Mouse (Mus musculus) heart, adult 2 months (tissue): Measurements from ENCODE around the gene Ppp1r14a. TPM values are rescaled to one million over a fixed set of nuclear protein-coding genes. Genes with fewer than 3 reads are reported as not detected.

Source experiments
- DNase-seq, 2 experiments: peaks; one replicate each; pipeline ENCODE4 v3.0.0; 2021
- H3K27ac ChIP-seq: fragments of 200-600 bp; 2 replicates; pipeline ENCODE4 v1.8.1; 2022
- H3K27me3 ChIP-seq: fragments of 200-500 bp; 2 replicates; pipeline ENCODE4 v1.6.1; 2012; ENCODE audit warnings: mild to moderate bottlenecking, low read length, inconsistent platforms, mixed read lengths; ENCODE audit not compliant: control insufficient read depth, insufficient read depth
- H3K36me3 ChIP-seq: fragments of 200-500 bp; 2 replicates; pipeline ENCODE4 v1.6.1; 2012; ENCODE audit warnings: low read length, inconsistent platforms; ENCODE audit not compliant: control insufficient read depth, insufficient read depth
- H3K4me1 ChIP-seq: fragments of 200-500 bp; 2 replicates; pipeline ENCODE4 v1.6.1; 2011; ENCODE audit warnings: low read length; ENCODE audit not compliant: control insufficient read depth, insufficient read depth
- H3K4me3 ChIP-seq: fragments of 200-600 bp; 2 replicates; pipeline ENCODE4 v1.8.1; 2022
- H3K79me2 ChIP-seq: fragments of 200-500 bp; replicated peaks from 2 replicates; pipeline ENCODE4 v1.6.1; 2012; ENCODE audit warnings: mild to moderate bottlenecking, inconsistent platforms, low read length, moderate library complexity, mixed read lengths; ENCODE audit not compliant: control insufficient read depth, insufficient read depth
- H3K9ac ChIP-seq: fragments of 200-500 bp; 2 replicates; pipeline ENCODE4 v1.6.1; 2012; ENCODE audit warnings: low read depth, mild to moderate bottlenecking, control low read depth, inconsistent platforms, low read length, mixed read lengths
- CTCF ChIP-seq: fragments of 200-600 bp; IDR thresholded peaks from 2 replicates; pipeline ENCODE4 v1.8.1; 2022; ENCODE audit warnings: antibody characterized with exemption, mild to moderate bottlenecking, moderate library complexity
- EP300 ChIP-seq: fragments of 200-500 bp; IDR thresholded peaks from 2 replicates; pipeline ENCODE4 v1.6.1; 2011; ENCODE audit warnings: low read depth, low read length, control low read depth; ENCODE audit not compliant: insufficient read depth
- POLR2A ChIP-seq: fragments of 200-500 bp; IDR thresholded peaks from 2 replicates; pipeline ENCODE4 v1.6.1; 2011; ENCODE audit warnings: mild to moderate bottlenecking, low read depth, low read length, control low read depth; ENCODE audit not compliant: insufficient read depth
- WGBS: fragments of 180-500 bp; shearing (Covaris S2); methylation state at CpG from one replicate; pipeline ENCODE4 v1.1.7; 2018; 5-methylcytosine and 5-hydroxymethylcytosine counted together
- intact Hi-C: fragments of 180-260 bp; cut with DNase I; formaldehyde crosslinking; loops from one replicate; pipeline ENCODE4 v1.15.1; 2025
- polyA plus RNA-seq: library from polyadenylated mRNA; depleted of rRNA; stranded (reverse); fragments of >200 nt; gene quantifications from 2 replicates; pipeline ENCODE4 v1.2.3, GENCODE M21; 2012
- total RNA-seq, 2 experiments: library from RNA; stranded (reverse); gene quantifications; 2 replicates each; pipeline ENCODE4 v1.2.3; 2021

Gene Ppp1r14a
- total and polyA plus RNA-seq, 3 experiments = 8.7 to 18.4 (median 10.3) TPM

GRCm38 (mm10) chr7:29307350-29308104 is 18.4 kb downstream of the Ppp1r14a start:
- Histone ChIP-seq H3K4me1 (peaks cover 1% of the 10 kb centered on the region), H3K27ac (no peak overlapping the region), H3K79me2 (no peaks in the 10 kb centered on the region), H3K36me3 (no peaks in the 10 kb centered on the region), H3K9ac (peak overlapping the region; percentile 17; the same call in 1 of the 2 replicates), H3K27me3 (peaks cover 12% of the 10 kb centered on the region), H3K4me3 (peak overlapping the region; percentile 48)
- DNase-seq = peak; percentile 90 to 92
- TF ChIP-seq EP300 (no peak), CTCF (no peak), POLR2A (no peak)
- intact Hi-C loops = loop anchor here (5.0 kb wide), 1 partner anchor 215 kb away; no protein-coding TSS in a partner anchor
- WGBS = 3% methylated on average over 42 of the region's 42 CpGs

- Histone ChIP-seq H3K27ac (no peak overlapping the region), H3K9ac (peak overlapping the region; percentile 72), H3K27me3 (peaks cover 8% of the 10 kb centered on the region), H3K4me1 (peaks cover 1% of the 10 kb centered on the region), H3K4me3 (peak overlapping the region; percentile 39), H3K36me3 (no peaks in the 10 kb centered on the region), H3K79me2 (no peaks in the 10 kb centered on the region)
- intact Hi-C loops = loop anchor here (5.0 kb wide), 1 partner anchor 213 kb away; no protein-coding TSS in a partner anchor
- peak; percentile 53 to 60 for DNase-seq
- TF ChIP-seq EP300 = no peak
- TF ChIP-seq POLR2A = no peak
- under 1% methylated on average over 34 of the region's 36 CpGs for WGBS
These were observed 20.2 kb downstream of the Ppp1r14a start for GRCm38 (mm10) chr7:29309221-29309721.

GRCm38 (mm10) chr7:29309749-29310148 is 20.6 kb downstream of the Ppp1r14a start:
- 9% methylated on average over 5 of the region's 5 CpGs for WGBS
- no peak for TF ChIP-seq CTCF
- no peak for TF ChIP-seq EP300
- TF ChIP-seq POLR2A = no peak
- intact Hi-C loops = loop anchor here (5.0 kb wide), 1 partner anchor 213 kb away; no protein-coding TSS in a partner anchor
- peak overlapping the region; percentile 39; the same call in 1 of the 2 replicates for H3K4me3 ChIP-seq
- H3K27me3 ChIP-seq = peaks cover 5% of the 10 kb centered on the region; the same call in 1 of the 2 replicates
- no peaks in the 10 kb centered on the region for H3K79me2 ChIP-seq
- no peak for DNase-seq
- no peaks in the 10 kb centered on the region for H3K36me3 ChIP-seq
- peaks cover 1% of the 10 kb centered on the region for H3K4me1 ChIP-seq
- no peak overlapping the region for H3K27ac ChIP-seq
- H3K9ac ChIP-seq = peak overlapping the region; percentile 72

GRCm38 (mm10) chr7:29313051-29313450 is 23.9 kb downstream of the Ppp1r14a start:
- DNase-seq = no peak
- no peaks in the 10 kb centered on the region for H3K36me3 ChIP-seq
- TF ChIP-seq CTCF = no peak
- TF ChIP-seq POLR2A = no peak
- no peak for TF ChIP-seq EP300
- no peaks in the 10 kb centered on the region for H3K79me2 ChIP-seq
- 0 out of 2 replicates have a peak, but pooled peaks cover 2% of the 10 kb centered on the region for H3K27me3 ChIP-seq
- intact Hi-C loops = no loop called here
- H3K4me3 ChIP-seq = no peak overlapping the region
- H3K4me1 ChIP-seq = no peaks in the 10 kb centered on the region; the same call in none of the 2 replicates
- H3K9ac ChIP-seq = no peak overlapping the region
- WGBS = 56% methylated on average over 9 of the region's 9 CpGs
- no peak overlapping the region for H3K27ac ChIP-seq

- intact Hi-C loops = no loop called here
- TF ChIP-seq CTCF (no peak), POLR2A (no peak), EP300 (no peak)
- Histone ChIP-seq H3K27ac (no peak overlapping the region), H3K9ac (no peak overlapping the region), H3K36me3 (no peaks in the 10 kb centered on the region), H3K4me3 (no peak overlapping the region), H3K79me2 (no peaks in the 10 kb centered on the region), H3K27me3 (peaks cover 2% of the 10 kb centered on the region; the same call in 1 of the 2 replicates), H3K4me1 (no peaks in the 10 kb centered on the region; the same call in 1 of the 2 replicates)
- 49% methylated on average over 9 of the region's 9 CpGs for WGBS
- DNase-seq = no peak
These were observed 24.6 kb downstream of the Ppp1r14a start for GRCm38 (mm10) chr7:29313572-29314261.
